Mouse (Mus musculus) retina, adult 2 months (tissue): ENCODE results near the gene Galnt16.

Source experiments
- DNase-seq: peaks from one replicate; pipeline ENCODE4 v3.0.0-alpha.2; 2012; ENCODE audit warnings: low read depth, low spot score

The Galnt16 gene

DNA sequence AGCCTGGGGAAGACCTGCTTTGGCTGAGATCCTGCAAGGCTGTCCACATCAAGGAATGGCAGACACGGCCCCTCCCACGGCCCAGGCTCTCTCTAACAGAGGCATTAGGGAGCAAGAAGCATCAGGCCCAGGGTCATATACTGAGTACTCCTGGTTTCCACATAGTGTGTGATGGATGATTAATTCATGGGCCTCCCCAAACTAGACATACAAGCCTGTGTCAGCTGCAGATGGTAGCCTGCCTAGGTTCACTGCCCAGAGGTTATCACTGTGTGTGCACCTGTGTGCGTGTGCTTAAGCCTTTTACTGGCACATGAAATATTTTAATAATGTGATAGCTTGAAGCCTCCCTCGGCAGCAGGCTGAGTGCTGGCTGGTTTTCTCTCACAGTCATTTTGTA is 77.9 kb downstream of the Galnt16 start:
- no peak for DNase-seq

DNA sequence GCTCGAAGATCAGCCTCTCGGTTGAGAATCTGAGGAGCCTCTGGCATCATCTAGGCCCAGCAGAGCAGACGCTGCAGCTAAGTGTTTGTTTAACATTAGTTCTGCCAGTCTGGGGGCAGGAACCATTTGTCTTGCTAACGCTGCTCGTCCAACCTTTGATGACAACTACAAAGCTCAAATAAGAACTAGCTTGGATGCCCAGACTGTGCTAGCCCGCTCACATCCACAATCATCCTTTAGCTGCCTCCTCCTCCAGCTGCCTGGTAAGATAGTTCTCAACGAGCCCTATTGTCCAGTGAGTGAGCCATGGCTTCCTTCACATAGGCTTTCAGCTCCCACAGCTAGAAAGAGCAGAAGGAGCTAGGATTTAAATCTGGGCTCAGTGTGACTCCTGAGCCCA is 80.2 kb downstream of the Galnt16 start:
- no peak for DNase-seq

DNA sequence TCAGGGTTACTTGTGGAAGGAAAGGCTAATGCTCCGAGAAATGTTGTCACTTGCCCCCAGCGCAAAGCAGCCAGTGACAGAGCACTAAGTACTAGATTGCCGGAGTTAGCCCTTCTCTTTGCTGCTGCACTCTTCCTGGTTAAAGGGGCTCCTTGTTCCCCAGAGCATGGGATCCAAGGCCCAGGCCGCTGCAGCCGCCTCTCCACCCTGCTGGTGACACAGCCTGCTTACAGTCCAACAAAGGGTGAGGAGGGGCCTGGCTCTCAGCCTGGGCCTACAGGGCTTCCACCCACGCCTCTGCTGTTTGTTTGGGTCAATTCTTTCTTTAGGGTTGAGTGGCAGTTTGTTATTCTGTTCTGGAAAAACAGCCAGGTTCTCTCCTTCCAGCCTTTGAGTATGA is 80.7 kb downstream of the Galnt16 start:
- DNase-seq, result no peak

DNA sequence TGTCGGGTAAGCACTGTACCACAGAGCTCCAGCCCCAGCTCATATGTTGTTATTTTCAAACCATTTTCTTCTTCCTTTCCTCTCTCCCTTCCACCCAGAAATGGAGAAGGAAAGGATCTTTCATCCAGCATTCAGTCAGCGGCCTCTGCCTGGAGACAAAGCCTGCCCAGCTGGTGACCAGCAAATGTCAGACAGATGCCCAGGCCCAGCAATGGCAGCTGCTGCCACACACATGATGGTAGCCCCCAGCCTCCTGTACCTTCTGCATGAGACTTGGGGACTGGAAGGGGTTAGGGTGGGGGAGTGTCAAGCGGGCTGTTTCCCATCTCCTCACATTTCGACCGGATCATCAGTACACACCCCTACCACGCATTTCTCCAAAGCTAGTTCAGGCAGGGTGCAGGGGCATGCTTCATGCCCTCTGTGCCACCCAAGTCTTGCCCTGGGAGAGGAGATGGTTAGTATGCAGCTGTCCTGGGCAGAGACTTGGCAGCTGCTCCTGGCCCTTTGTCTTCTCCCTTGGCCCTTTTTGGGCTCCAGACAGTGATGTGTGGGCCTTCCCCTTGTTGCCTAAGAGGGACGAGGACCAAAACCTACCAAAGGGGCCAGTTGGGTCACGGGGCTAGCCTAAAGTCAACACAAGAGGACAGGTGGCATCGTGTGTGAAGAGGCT is 83.7 kb downstream of the Galnt16 start:
- DNase-seq, result no peak

DNA sequence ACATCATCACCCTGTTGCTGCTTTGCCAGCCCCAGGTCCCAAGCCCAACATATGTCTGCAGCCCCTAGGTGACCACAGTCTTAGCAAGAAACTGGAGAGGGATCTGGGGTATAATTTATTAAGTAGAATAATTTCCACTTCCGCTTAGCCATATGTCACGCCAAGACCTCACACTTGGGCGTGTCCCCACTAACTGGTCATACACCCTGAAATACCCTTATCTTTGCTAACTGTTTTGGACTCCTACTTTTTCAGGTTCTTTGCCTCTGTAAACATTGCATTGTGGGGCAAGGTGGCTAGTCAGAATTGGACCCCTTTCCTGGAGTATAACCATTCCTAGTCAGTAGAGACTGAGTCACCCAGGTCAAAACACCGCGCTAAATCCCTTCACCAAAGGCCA is 84.4 kb downstream of the Galnt16 start:
- no peak for DNase-seq

DNA sequence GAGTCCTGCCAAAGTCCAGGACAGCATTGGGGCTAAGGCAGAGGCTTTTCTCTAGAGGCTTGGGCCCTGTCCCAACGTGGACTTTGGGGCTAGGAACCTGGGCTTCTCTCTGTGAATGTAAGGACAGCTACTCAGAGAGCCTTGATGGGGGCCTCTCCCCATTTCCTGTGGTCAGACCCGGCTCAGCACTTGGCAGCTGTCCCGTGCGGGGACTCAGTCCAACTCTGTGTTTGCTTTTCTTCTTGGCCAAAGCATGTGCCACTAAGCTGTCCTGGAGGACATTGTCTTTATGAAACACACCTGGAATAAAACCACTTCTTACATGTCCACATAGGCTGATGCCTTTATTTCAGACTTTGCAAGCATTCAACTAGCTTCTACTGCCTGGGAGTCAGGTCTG is 85.5 kb downstream of the Galnt16 start:
- no peak for DNase-seq

DNA sequence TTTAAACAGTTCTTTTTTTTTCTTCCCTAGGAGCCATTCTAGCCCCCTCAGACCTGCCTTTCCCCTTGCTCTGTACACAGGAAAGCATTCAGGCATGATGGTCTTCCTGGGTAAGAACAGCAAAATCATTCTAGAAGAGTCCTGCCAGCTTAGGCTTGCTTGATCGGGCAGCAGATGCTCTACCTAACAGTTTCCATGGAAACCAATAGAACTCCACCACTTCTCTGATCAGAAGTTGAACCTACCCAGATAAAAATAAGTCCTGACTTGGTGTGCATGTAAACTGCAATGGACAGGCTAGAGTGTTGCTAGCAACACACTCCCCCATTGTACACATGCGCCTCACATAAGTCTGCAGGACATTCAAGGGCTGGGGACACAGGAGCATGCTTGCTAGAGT is 86.1 kb downstream of the Galnt16 start:
- no peak for DNase-seq

DNA sequence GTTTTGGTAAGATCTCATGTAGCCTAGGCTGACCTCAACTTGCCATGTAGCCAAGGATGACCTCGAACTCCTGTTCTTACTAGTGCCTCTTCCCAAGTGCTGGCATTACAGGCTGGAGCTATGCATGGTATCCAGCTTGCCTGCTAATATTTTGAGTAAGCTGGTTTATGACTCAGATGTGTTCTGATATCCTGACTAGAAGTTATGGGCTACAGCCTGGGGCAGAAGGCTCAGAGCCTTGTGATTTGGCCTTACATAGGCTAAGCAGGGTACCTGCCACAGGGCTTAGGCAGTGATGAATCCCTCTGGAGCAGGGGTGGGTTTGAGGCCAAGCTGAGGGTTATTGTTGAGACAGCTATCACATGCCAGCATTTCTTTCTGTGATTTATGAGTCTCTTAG is 90.5 kb downstream of the Galnt16 start:
- no peak for DNase-seq

DNA sequence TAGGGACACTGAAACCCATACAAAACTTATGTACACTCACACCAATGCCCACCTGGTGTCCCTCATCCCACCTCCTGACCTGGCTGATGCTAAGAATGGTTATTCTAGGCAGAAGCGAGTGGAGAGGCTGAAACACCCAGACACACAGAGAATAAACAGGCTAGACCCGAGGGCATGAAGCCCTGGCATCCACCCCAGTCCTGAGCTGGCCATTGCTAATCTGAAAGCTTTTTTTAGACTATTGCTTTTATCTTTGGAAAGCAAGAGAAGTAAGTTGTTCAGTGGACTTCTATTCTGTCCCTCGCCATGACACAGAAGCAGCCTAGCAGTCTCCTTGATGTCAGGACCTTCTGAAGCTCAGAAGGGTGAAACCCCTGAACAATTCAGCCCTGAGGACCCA is 91.9 kb downstream of the Galnt16 start:
- no peak for DNase-seq

DNA sequence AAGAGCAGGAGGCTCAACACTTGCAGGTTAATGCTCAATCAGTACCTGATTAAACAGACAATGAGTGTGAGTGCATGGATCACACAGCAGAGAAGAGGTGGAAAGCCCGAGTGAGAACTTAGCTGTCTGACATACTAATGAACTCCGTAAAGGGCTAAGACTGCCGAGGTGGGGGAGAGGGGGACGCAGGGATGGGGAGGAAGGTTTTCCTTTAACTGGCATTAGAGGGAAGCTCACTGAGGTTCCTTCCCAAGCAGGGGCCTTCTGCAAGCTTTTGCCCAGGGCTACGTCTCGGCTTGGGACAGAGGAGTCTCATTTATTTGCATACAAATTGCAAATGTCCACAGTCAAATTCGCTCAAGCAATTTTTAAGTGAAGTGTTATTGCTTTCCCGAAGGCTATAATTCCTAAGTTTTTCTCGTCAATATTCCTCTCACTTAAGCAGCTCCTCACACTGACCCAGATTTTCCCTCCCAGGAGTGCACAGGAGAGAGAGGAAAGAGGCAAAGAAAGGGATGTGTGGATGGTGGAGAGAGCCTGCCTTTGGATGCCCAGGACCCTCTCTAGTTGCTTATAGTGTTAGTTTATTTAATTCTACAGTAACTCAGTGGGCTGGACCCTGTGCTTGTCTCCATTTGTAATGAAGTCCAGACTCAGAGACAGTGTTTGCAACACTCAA is 94.2 kb downstream of the Galnt16 start:
- DNase-seq, result no peak

DNA sequence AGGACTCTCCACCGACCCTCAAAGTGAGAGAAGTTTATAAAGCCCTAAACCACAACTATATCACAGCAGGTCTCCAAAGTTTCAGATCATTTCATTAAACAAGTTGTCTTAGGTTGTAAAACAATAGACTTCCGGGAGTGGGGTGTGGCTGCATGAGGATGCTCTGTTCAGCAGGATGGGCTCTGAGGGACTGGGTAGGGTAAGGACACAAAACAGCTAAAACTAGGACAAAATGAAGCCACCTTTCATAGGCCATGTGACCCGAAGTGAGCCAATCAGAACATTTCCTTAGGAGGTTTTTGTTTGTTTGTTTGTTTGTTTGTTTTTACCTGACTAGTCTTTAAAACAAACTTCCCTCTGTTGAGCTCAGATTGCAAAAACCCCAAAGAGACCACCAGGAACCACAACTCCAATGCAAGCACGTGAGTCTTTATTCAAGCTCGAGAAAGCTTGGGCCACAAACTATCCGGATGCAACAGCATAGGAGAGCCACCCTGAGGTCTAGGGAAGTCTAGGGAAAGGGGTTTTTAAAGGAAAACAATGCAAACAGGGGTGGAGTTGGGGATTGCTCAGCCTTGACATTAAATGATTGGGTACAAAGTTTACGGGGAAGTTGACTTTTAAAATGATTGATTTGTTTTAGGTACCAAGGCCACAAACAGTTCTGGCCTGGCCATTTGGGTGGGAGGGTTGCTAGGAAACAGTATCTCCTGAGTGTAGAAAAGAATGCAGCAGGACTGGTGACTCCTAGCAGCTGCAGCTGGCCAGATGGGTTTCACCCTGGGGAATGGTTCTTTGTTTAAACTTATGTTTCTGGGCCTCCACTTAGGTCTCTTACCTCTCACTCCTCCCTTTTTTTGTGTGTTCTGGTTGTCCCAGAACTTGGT is 97.5 kb downstream of the Galnt16 start:
- no peak for DNase-seq

DNA sequence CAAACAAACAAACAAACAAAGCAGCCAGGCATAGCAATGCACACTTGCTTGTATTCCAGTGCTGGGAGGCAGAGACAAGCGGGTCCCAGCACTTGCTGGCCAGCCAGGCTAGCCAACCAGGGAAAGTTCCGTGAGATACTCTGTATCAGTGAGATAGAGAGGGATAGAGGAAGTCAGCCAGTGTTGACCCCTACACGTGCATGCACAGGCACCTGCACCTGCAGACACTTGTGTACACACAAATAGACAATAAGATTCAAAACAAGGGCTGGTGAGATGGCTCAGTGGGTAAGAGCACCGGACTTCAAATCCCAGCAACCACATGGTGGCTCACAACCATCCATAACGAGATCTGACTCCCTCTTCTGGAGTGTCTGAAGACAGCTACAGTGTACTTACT is 102.4 kb downstream of the Galnt16 start:
- DNase-seq, result no peak

DNA sequence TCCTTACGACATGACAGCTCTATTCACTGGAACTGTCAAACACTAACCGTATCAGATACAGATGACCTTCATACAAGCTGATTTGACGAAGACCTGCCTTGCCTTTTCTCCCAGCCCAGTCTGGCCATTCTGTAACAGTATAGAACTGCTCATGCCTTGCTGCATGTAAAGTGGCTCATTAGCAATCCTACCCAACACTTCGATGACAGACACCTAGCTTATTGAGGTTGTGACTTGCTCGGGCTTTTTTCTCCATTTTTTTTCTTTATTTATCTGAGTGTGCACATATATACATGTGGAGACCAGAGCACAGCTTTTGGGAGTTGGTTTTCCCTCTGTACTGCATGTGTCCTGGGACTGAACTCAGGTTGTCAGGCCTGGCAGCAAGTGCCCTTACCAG is 113.7 kb downstream of the Galnt16 start:
- DNase-seq, result no peak

DNA sequence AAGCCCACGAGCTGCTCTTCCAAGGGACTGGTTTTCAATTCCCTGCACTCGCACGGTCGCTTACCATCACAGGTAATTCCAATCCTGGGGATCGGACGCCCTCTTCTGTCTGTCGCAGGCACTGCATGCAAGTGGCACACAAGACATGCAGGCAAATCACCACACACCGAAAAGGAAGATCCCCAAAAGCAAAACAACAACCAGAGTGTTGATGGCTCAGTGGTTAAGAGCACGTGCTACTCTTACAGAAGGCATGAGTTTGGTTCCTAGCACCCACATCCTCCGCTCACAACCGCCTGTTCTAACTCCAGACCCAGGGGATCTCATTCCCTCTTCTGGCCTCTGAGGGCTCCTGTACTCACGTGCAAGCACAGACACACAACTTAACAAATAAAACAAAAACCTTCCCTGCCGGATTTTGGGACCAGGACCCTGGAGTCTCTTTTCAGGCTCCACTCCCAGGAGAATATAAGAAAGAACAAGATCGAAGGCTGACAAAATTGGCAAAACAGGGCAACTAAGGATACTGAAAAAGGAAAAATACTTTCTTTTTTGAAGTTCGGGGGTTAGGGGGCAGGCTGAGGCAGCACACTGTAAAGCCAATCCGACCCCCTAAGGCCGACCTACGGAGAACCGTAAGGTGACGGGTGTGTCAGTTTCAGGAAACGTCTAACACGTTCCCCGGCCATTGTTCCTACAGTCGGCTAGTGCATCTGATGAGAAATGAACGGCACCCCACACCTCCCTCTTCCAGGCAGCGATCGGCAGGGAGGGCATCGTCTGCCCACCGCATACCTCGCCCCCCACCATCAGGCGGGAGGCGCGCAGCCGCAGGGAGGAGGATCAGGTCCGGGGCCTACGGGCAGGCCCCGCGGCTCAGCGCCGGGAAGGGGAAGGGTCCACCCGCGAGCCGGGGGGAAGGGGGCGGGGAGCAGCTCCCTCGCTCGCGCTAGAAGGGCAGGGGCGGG is 124.9 kb downstream of the Galnt16 start:
- DNase-seq, result no peak

DNA sequence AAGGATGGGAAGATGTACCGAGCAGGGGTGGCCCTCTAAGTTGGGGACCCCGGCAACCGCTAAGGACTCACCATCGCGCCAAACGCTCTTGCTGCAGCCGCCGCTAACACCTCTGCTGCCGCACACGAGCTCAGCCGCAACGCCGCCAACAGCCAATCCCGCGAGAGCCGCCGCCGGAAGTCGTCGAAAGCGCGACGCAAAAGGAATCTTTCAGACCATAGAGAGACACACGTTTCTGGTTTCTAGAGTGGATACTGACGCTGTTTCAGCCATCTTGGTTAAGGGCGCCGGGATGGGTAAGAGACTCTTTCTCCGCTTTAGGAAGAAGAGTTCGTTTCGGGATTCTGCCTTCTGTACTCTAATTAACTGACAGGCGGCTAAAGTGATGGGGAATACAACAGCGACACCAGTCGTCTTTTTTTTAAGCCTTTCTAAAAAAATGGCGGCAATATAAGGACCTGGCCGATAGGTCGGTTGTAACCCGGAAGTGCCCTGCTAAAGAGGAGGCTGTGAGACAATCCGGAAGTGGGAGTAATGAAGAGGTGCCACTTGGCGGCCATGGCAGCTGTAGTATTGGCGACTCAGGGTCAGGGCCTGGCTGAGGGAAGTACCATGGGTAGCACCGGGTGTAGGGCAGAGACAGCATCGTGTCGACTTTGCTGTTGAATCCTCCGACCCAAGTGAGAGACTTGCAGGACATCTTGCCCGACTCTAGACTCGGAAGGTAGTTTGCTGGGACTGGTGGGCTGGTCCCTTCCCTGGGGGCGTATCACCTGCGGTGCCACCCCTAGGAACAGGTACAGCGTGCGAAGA is 125.8 kb downstream of the Galnt16 start, which contains the start of the genes Slc39a9 and Erh:
TSS of gene Slc39a9 (plus strand) at position 191 of the 813 bp plus-strand sequence.
TSS of gene Erh (minus strand) at position 649 of the 813 bp plus-strand sequence.
- DNase-seq, result peak; percentile 92

DNA sequence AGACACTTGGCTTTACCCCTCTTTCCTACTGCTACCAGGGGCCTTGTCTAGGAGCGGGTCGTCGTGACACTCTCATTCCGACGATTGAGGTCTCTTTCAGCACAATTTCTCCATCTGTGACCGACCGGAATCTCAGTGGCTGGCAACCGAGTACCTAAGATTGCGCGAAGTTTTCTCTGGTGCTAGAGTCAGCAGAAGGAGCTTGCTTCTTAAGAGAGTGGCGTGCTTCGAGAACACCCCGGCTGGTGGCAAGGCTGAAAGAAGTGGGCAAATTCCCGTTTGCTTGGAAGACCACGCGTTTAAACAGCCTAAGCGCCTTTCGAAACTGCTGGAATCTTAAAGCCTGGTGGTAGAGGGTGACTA is 126.4 kb downstream of the Galnt16 start:
- no peak for DNase-seq

DNA sequence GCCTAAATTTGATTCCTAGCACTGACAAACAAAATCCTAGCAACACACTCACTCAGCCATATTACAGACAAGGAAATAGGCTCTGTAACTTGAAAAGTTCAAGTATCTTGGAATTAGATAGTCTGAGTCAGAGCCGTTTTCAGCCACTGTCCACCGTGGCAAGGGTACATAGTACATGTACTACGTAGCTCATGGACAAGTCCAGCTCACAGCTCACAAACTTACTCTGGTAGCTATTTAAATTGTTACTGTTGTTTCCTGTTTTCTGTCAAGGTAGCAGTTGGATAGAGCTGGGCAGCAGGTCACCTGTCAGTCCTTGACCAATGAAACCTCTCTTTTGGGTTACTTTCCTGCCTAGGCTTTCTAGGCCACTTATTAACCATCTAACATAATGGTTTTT is 128.3 kb downstream of the Galnt16 start:
- DNase-seq, result no peak

DNA sequence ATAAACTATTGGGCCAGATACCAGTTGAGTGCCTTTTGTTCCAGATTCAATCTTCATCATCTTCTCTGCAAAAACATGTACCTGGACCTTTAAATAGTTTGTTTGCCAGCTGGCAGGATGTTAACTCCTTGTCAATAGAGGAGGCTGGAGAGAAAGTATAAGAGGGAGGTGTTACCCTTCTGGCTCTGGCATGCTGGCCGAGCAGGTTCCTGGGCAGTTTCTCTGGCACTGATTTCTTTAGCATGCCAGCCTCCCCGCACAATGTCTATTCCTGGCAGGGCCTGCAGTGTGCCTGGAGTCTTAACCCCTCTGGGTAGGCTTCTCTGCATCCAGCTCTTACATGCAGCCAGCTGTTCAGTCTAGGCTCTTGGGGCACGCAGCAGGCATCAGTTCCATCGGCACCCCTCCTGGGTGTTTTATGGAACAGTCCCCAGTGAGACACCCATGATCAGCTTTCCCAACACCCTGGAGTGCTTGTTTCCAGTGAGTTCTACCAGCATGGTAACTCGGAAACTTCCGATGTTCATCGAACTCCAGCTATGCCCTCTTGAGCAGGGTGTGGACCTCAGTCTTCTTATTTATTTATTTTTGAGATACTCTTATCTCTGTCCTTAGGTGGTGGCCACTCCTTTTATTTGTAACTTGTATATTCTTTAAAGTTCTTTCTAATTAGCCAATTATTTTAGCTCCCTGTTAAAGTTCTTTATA is 136.0 kb downstream of the Galnt16 start:
- no peak for DNase-seq

DNA sequence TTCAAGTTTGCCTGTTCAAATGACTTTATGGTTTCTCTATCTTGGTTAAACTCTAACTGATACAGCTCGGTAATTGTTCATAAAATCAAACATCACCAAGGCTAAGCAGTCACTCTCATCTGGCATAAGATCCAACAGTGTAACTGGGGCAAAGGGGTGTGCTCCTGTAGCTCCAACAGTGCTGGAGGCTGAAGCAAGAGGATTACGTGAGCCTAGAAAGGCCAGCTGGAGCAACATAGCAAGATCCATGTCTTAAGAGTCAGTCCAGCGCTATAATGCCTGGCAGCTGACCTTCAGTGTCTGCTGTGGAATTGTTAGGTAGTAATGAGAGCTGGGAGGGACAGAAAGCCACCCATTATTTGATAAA is 136.6 kb downstream of the Galnt16 start:
- DNase-seq, result peak; percentile 26

DNA sequence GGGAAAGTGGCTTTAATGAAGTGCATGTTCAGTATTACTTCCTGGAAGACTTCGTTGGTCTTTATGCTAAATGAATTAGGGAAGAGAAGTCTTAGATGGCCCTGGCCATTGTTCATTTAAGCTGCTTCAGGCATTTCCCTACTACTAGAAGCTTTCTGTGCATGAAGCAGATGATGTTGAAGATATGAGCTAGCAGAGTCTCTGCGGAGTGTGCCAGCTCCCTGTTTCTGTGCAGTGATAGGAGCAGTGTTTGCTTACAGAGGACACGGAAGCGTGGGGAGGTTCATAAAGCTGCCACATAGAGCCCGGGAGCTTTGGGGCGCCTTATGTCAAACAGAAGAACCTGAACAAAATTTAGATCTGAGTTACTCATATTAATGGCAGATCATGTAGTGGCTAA is 140.6 kb downstream of the Galnt16 start:
- DNase-seq, result no peak
